In the genomic region with DNA sequence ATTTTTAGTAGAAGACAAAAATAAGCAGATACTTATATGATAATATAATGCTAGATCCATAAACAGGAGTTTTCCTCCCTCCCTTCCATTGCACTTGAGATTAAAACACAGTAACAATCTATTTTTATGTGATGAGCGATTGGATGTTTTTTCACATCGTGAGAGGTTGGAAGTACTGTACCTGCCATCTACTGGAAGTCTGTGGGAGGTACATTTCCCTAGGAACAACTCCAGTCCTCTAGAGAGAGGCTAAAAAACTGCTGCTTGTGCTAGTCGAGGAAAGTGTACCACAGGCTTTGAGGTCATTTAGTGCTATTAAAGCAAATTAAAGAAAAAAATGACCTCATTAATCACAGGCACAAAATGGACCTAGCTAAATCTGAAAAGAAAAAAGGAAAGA, we compare ENCODE assay signal across 7 mouse cellular contexts. TPM values are rescaled to one million over a fixed set of nuclear protein-coding genes. Genes with fewer than 3 reads are reported as not detected.
DNase-seq lines count a peak whose midpoint lies in the region; ATAC-seq and TF ChIP-seq lines count a peak whose summit lies in the region.

No protein-coding gene starts in this region.

- no peaks in the 10 kb centered on the region for H3K27me3 ChIP-seq in lung, embryonic 14.5 days (ENCODE audit: insufficient read depth, low read length)

- peak; percentile 32 for DNase-seq in layer of hippocampus, adult 11-12 months (ENCODE audit: low spot score)
- DNase-seq in layer of hippocampus, postnatal 25 days (ENCODE audit: extremely low spot score in 1 of 2, low spot score in 1 of 2) = no peak
- DNase-seq in brain, embryonic 18.5 days (ENCODE audit: low read depth, low spot score) = peak; percentile 50
- peak; percentile 21 to 26 for DNase-seq in frontal cortex, postnatal 10 days (ENCODE audit: low spot score in 2 of 2)
- DNase-seq in lung, embryonic 14.5 days = peak; percentile 68
- DNase-seq in thymus, postnatal 10 days (ENCODE audit: low spot score in 2 of 2) = no peak

- no peak overlapping the region for H3K4me3 ChIP-seq in lung, embryonic 14.5 days (ENCODE audit: low read depth, low read length)

- H3K27ac ChIP-seq in lung, embryonic 14.5 days (ENCODE audit: low read depth) = no peak overlapping the region

- peak; percentile 42; the same call in 1 of the 2 replicates for ATAC-seq in lung, embryonic 14.5 days (ENCODE audit: insufficient read depth)
- ATAC-seq in megakaryocyte progenitor cell, adult 5-6 weeks (replicated peaks; ENCODE audit: poor library complexity) = no peak

- H3K4me2 ChIP-seq in lung, embryonic 14.5 days = no peak overlapping the region

- no peaks in the 10 kb centered on the region for H3K4me1 ChIP-seq in lung, embryonic 14.5 days (ENCODE audit: insufficient read depth)

- no peaks in the 10 kb centered on the region for H3K36me3 ChIP-seq in lung, embryonic 14.5 days (ENCODE audit: insufficient read depth)

- 6% methylated on average over 3 of the region's 3 CpGs for WGBS in lung, embryonic 14.5 days

- H3K9me3 ChIP-seq in lung, embryonic 14.5 days (ENCODE audit: low read depth, low read length) = no peaks in the 10 kb centered on the region

- peak; percentile 66 for TF ChIP-seq CTCF in lung, embryonic 14.5 days (IDR thresholded peaks at IDR 0.05; ENCODE audit: low read depth)

- no peak overlapping the region for H3K9ac ChIP-seq in lung, embryonic 14.5 days

RNA-seq across cellular contexts. Expression of gene Prkd1, which starts 48.6 kb away (rescaled TPM):
- total RNA-seq in layer of hippocampus, postnatal 25 days (2021) = 10 to 100 TPM; 15.6 to 15.8 TPM
- 5.9 and 6.5 TPM in 2 replicates for polyA plus RNA-seq in lung, embryonic 14.5 days (2014; fragmentation: Nextera tagmentation; extraction: Ambion mirVana)
- total RNA-seq in megakaryocyte progenitor cell, adult 5-6 weeks (2015) = not detected in 2 replicates
- total RNA-seq in megakaryocyte progenitor cell, adult 5-6 weeks (2017) = not detected in 2 replicates

Comparison
In these comparisons a context has a peak if more than half of its experiments do, and no peak if none do; other contexts are left out.
1. DNase-seq: peak in layer of hippocampus, adult 11-12 months (single experiment), brain, embryonic 18.5 days (single experiment), frontal cortex, postnatal 10 days (2 of 2) and lung, embryonic 14.5 days (single experiment); none in layer of hippocampus, postnatal 25 days (0 of 2) and thymus, postnatal 10 days (0 of 2).
2. RNA of gene Prkd1, which starts 48.6 kb away (total RNA-seq): 15.6 to 15.8 TPM in layer of hippocampus, postnatal 25 days; not detected in megakaryocyte progenitor cell, adult 5-6 weeks; every median in the first group is over 10 times any median in the second.